Mouse (Mus musculus): ENCODE results near the gene Plekha1. TPM values are rescaled to one million over a fixed set of nuclear protein-coding genes. Genes with fewer than 3 reads are reported as not detected.

The Plekha1 gene
- 10 to 100 TPM; 34.3 to 36.6 TPM for total RNA-seq (2021)
- long read RNA-seq, experiment 1, transcript Plekha1-202 (13 exons, 2,301 nt): major isoform, 7 of 34 reads
- long read RNA-seq, experiment 1, partial matches to known transcripts: 1 of 34 reads
- long read RNA-seq, experiment 1, other reads (novel, unspliced or antisense): 24 of 34 reads
- long read RNA-seq, experiment 2, transcript Plekha1-203 (13 exons, 3,777 nt): major isoform, 6 of 31 reads
- long read RNA-seq, experiment 2, partial matches to known transcripts: 1 of 31 reads
- long read RNA-seq, experiment 2, other reads (novel, unspliced or antisense): 21 of 31 reads

DNA sequence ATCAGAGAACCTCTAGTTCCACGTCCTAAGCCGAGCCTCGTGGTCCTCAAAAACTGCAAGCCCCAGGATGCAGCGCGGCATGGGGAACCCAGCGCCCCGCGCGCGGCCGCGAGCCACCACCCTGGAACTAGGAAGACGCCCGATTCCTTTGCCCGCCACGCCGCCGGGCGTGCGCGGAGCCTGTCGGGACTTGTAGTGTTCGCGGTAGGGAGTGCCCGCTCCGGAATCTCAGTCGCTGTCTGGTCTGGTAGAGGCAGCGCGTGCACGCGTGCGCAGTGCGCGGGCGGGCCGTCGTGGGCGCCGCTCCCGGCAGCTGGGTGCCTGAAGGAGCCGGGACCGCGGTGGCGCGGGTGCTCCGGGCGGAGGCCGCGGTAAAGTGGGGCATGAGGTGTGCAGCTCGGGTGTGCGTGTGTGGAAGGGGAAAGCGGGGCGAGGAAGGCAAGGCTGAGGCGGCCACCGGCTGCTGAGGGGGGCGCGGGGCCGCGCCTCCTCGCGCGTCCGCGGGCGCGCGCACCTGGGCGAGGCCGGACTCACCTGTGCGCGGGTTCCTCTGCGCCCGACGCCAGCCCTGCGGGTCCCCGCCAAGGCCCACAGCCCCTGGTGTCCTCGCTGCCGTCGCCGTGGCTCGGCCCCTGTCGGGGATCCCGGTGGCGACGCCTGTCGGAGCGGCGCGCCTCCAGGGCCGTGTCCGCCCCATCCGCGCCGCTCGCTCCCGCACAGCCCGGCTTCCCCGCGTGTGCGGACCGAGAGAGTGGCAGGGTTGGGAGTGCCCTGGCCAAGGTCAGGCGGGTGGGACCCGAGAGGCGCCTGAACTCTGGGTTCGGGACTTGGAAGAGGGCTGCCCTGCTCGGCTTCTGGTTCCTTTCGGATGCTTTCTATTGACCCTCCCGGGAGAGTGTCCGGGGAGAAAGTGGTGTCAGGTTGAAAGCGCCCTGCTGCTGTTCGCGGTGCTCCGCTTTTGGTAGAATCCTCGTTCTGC, at the start of gene Plekha1:
Gene Plekha1 (plus strand): TSS at position 144 of the 979 bp plus-strand sequence.
- DNase-seq: peak; percentile 96 to 99

DNA sequence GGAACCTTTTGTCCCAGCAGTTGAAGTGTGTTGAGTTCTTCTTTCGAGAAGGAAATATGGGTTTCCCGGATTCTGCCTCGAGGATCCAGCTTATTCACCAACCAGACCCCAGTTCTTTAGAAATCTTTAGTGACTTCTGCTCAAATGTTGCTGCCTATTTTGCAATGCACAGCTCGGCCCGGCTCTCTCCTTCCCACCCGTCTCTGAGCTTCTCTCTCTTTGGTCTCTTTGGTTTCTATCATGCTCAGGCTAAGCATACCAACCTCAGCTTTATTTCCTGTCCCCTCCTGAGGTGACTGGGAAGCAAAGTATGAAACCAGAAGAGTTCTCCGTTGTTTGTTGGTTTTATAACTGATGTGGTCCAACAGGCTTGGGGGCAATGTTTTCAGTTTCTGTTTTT, 49.3 kb upstream of the Plekha1 start:
- DNase-seq: no peak

DNA sequence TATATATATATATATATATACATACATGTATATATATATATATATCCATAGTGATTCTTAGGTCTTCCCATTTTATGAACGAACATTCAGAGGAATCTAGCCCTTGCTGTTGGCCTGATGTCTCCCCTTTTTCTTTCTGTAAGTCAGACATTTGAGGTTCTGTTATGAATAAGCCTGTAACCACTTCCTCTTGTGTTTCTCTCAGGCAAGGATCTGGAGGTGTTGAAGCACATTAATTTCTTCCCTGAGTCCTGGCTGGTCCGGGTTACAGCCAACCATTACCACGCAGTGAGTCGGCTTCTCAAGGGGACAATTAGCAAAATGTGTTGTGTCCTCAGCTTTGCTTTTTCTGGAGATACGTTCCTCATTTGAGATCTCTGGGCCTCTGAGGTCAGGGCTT, 46.7 kb upstream of the Plekha1 start:
- DNase-seq: no peak

DNA sequence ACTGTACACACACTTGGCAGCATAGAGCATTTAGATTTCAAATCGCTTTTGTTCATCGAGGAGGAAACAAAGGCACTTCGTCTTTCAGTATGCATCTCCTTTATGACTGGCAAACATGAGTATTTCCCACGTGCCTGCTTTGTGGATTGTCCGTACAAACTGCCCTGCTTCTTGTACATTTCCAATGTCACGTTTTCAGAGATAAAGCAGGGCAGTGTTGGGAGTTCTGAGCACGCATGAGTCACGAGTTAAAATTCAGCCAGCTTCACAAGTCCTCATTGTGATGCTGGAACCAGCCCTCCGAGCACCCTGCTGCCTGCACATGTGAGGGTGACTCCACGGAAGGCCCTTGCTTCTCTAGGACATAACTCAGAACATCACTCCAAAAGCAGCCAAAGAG, 45.9 kb upstream of the Plekha1 start:
- DNase-seq: no peak

DNA sequence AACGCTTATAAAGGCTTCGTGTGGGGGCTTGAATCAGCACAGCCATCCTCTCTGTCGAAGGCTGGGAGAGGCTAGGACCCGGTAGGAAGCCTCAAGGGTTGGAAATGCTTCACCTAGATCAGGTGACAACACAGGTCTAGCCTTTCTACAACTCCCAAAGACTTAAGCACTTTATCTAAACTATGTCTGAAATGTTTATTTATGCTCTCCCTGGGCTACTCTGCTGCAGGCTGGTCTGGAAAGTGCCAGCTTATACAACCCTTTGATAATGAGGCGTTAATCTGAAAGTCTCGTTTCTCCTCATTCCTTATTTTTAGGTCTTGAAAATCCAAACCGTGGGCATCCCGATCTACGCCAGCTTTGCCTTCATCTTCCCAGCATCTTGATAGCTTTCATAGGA, 41.6 kb upstream of the Plekha1 start:
- DNase-seq: no peak

DNA sequence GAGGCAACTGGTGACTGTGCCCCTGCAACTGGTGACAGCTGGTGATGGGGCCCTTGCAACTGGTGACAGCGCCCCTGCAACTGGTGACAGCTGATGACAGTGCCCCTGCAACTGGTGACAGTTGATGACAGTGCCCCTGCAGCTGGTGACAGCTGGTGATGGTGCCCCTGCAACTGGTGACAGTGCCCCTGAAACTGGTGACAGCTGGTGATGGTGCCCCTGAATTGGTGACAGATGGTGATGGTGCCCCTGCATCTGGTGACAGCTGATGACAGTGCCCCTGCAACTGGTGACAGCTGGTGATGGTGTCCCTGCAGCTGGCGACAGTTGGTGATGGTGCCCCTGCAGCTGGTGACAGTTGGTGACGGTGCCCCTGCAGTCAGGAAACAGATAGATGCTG, 39.2 kb upstream of the Plekha1 start:
- DNase-seq: no peak

DNA sequence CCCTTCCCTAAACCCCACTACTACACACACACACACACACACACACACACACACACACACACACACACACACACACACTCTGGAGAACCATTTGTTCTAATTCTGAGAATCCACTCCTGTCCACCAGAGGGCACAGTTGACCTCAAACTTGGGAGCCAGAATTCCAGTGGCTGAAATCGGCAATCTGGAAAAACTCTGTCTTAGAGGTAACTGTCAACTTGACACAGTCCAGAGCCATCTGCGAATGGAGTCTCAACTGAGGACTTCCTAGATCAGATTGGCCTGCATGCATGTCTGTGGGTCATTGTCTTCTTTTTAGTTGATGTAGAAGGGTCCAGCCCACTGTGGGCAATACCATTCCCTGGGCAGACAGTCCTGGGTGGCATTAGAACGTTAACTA, 38.1 kb upstream of the Plekha1 start:
- peak; percentile 41 to 80 for DNase-seq

DNA sequence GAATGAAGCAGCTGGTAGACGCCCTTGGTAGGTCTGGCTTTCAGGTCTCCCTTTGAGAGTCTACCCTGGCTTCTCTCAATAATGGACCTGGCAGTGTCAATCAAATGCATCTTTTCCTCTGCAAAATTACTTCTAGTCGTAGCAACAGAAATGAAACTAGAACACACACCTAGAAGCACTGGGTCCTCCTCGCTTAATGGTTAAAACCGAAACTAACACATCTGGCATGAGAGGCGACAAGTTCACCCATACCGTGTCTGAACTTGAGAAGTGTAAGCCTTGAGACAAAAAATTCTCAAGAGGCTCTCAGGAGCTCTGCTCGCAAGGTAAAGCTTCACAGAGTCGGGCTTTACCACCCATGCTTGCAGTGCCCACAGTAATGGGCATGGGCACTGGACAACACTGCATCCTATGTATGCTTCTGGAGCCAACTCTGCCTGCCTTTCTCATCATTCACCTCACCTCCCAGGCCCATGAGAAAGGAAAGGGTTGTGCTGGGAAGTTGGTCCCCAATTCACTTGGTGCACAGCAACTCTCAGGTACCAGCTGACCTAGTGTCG, 37.6 kb upstream of the Plekha1 start:
- DNase-seq: no peak

DNA sequence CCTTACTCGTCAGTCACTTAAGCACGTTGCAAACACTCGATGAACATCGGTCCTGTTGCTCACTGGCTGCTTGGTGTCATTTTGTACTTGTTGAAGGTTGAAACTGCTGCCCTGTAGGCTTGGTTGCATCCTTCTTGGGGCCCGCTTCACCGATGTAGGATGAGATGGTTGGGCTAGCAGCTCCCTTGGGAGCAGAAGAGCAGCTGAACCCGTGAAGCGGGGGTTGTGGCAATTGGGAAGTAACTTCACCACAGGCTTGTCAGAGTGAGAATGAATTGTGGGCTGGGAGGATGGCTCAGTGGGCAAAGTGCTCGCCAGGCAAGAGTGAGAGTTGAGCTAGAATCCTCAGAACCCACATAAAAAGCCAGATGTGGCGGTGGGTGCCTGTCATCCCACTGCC, 37.1 kb upstream of the Plekha1 start:
- no peak for DNase-seq

DNA sequence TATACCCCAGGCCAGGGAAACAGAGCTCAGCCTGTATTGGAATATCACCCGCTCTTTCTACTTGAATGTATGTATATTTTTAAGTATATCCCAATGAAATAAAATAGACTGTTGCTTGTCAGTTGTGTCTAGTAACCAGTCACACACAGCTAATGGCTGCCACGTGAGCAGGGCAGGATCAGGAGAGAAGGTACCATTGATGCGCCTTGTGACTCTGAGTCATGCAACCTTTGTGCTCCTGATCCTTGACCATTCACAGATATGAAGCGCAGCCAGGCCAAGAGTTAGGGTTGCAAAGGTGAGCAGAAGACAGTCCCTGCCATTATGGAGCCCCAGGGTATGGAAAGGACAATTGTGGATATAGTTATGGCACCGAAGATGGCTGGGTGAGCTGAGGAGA, 34.0 kb upstream of the Plekha1 start:
- DNase-seq: no peak

DNA sequence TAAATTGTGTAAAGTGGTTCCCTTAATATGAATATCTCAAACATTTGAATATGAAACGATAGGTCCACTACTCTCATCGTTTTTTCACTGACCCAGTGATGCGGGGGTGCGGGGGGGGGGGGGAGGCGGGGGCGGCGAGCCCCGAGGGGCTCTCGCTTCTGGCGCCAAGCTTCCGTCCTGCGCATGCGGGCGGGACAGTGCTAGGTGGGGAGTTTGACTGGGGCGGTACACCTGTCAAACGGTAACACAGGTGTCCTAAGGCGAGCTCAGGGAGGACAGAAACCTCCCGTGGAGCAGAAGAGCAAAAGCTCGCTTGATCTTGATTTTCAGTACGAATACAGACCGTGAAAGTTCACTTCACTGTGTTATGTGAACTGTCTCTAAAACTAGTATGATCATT, 31.3 kb upstream of the Plekha1 start:
- no peak for DNase-seq

DNA sequence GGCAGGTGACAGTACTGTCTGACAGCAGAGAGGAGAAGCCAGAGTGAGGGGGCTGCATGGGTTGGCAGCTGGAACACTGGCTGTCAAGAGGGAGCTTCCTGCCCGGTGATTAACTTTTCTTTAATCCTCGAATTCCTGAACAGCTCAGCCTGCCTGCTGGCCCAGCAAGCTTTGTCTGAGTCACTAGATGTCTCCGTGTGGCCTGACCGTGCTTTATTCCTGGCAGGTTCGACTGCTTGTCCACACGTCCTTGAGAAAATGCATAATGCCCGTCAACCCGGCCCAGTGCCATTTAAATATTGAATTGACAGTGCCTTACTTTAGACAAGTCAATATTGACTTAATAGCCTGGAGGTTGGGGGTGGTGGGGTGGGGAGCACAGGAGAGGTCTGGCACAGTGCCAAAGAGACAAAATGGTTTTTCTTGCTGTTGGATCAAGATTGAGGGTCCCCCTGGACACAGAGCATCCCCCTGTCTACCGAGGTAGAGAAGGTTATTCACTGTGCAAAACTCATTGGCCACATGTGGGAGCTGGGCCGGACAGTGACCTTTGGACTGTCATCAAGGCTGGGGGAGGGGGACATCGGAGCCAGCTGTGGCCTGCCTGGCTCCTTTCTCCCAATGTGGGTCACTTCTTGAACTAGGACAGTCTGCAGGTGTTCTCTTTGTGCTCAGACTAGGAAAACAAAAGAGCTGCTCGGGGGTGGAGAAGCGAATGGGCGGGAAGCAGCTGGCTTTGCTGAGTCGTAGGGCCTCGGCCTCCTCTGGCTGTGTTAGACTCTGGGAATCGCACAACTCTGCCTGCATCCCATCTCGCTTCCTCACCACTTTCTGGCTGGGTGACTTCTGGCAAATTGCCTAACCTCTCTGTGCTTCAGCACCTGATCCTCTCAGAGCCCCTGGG, 30.3 kb upstream of the Plekha1 start:
- no peak for DNase-seq

DNA sequence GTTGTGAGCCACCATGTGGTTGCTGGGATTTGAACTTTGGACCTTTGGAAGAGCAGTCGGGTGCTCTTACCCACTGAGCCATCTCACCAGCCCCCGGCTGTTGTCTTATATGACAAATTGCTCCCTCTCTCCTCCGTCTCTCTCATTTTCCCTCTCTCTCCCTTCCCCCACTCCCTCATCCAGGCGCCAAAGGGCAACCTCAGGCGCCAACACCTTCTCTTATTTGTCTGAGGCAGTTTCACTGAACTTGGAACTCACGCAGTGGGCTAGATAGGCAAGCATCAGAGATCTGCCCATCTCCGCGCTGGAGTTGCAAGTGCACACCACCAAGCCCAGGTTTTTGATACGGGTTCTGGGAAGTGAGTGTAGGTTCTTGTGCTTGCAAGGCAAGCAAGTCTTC, 29.5 kb upstream of the Plekha1 start:
- no peak for DNase-seq

DNA sequence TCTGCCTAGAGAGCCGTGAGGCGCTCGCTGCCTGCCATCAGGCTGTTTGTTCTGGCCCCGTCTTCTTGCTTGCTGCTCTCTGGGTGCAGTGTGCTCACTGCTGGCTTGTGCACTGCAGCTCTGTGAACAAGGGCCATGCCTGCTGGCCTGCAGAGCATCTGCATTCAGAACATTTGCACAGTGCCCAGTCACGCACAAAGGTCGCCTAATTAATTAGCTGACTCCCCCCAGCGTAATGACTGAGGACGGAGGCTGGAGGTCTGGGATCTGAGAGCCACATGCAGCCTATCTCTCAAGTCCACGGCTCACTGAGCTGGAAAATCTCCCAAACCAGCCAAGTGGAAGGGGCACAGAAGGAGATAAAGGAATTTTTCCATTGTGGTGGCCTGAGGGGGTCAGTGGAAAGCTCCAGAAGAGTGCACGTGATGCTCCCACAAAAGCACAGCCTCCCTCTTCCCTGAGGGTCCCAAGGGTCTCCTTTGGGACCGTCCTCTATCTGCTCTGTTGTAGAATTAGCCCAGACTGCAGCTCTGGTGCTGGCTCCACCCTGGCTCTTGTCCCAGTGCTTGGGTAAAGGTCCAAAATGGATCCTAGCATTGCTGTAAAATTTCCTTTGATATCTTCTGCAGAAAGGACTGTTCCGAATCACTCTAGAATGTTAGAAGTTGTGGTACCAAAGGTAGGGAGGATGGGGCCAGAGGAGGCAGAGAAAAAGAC, 27.5 kb upstream of the Plekha1 start:
- no peak for DNase-seq

DNA sequence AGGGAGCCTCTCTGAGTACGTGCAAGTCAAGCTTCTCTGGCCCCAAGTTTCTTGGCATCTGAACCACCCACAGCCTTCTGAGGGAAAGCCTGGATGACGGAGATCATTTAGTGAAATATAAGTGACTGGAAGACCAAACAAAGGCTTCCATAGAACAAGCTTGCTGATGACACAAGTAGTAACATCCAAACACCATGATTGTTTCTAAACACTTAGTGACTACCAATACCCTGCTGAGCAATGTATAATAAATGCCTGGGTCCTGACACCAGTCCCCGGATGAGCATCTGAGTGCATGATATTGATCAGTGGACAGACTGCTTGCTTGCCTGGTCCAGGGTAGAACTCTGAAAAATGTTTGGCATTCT, 26.9 kb upstream of the Plekha1 start:
- no peak for DNase-seq

DNA sequence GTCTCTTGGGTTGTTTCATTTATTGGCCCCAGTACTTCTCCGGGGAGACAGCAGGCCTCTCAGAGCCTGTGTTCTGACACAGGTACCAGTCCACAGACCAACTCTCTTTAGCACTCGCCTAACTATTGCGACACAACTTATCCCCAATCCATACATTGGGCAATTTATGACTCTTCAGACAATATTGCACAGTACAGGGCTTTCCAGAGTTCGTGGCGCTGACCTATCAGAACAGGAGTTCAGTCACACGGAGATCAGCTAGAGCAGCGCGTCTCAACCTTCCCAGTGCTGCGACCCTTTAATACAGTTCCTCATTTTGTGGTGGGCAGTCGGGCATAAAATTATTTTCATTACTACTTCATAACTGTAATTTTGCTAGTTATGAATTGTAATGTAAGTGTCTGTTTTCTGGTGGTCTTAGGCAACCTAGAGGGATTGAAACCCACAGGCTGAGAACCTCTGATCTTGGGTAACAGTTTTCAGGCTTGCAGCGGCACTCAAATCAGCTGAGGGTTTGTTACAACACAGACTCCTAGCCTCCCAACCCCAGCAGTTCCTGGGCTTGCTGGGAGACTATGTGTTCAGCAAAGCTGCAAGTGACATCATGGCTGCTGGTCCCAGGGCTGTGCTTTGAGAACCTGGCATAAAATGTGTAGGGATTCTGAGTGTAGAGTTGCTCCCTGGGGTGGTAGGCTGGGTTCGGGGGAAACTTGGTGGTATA, 26.0 kb upstream of the Plekha1 start:
- no peak for DNase-seq

DNA sequence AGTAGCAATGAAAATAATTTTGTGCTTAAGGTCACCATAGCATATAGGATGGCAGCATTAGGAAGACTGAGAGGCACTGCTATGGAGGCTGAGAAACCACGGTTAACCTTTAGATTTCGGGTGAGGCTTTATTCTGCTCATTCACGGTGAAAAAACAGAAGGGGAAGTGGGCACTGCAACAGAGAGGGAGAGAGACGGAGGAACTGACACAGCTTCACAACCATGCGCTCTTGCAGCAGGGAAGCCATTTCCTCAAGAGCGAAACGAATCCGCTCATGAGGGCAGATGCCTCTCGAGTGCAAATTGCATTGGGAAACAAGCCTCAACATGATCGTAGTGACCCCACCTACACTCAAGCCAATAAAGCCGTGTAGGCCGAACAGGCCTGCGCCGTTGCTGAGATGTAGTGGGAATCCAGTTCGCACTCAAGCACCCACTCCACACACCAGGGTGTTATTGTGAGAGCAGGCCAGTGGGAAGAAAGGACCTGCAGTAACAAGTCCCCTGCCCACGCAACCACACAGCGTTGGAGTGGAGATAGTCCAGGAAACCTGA, 18.3 kb upstream of the Plekha1 start:
- no peak for DNase-seq

DNA sequence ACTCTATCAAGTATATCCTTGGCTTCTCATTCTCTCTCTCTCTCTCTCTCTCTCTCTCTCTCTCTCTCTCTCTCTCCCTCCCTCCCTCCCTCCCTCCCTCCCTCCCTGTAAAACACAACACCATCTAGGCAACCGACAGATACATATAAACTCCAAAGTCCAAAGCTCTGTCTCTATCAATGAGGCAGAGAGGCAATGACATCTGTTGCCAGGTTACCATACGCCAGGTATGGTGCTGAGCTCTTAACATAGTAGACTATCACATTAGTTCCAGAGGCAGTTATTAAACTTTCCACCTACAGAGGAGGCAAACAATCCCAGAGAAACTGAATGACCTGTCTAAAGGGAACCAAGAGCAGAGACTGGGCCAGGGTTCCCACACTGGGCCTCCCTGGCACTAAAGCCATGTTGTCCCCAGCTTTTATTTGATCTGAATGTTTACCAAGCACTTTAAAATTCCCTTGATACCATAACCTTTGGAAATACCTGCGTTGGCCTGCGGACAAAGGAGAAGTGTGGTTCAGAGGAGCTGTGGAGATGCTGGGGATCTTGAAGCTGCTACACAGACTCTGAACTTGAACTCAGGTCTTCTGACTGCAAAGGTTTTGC, 10.8 kb upstream of the Plekha1 start:
- no peak for DNase-seq

DNA sequence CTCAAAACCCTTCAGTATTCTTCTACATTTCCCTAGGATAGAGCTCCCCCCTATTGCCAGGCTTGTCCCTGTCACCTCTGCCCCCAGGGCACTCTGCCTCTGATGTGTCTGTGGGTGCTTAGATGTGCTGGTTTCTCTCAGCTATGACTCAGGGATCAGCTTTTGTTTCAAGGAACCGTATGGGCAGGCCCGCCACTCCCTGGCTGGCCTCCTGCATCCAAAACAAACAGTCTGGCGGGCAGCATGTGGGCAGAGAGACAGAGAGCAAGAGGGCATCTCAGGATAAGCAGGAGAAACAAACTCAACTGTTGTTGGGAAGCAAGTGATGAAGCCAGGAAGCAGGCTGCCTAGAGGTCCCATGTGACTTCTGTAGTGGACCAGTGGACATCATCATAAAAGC, 9.9 kb upstream of the Plekha1 start:
- DNase-seq: peak; percentile 59 to 60

DNA sequence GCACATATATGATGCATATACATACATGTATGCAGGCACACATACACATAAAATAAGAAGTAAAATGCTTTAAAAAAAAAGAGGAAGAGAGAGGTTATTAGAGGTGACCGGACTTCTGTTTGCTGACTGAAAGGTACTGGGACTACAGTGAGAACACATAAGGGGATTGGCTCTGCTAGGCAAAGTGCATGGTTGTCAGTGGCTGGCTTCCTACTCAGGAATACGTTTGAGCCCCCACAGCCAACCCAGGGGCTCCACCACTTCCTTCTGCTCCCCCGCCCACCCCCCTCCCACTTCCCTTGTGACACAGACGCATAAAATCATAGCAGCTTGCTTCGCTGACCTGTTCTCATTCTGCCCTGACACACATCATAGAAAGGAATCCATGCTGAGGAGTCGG, 7.6 kb upstream of the Plekha1 start:
- DNase-seq: no peak

All from heart, adult 18-20 months (tissue).